Mouse (Mus musculus) T-helper 2 cell (primary cell): ENCODE data around the gene Mphosph9.

Experiments used
- in situ Hi-C: fragments of 300-600 bp; cut with MboI, MseI; formaldehyde crosslinking; loops from one replicate; pipeline ENCODE4 v1.15.1; 2025; ENCODE audit warnings: high pct_unique_total_duplicates

The Mphosph9 gene

DNA sequence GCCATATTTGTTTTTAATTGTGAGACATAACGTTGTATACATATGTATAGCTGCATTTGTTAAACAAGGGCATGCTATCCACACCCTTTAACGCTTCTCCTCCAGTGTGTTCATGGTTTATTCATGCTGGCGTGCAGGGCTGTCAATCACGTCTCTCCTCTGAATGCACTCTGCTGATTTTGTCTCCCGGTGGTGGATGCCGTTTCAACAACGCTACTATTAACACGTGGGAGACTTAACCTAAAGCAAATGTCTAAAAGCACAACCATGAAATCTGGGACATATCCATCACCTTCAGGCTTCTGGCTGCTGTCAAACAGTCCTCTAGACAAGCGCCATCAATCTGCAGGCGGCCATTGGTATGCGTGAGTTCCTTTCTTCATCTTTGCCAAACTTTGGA, 58.1 kb downstream of the Mphosph9 start:
- in situ Hi-C loops: loop anchor here (10.0 kb wide), 1 partner anchor 315 kb away; no protein-coding TSS in a partner anchor

DNA sequence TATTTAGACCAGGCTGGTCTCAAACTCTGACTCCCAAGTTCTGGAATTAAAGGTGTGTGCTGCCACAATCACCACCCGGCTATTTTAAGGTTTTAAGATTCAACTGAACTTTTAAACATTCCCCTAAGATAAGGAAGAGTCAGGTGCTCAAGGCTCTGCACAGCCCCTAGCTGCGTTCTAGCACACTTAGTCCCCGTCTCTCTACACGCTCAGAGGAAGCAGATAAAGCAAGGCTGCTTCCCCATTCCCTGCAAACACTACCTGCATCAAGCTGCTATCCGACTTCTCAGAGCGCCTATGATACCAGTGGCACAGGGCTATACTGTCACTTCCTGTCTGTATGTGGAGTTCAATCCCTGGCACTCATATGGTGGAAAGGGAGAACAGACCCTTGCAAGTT, 60.1 kb downstream of the Mphosph9 start:
- in situ Hi-C loops: no loop called here

DNA sequence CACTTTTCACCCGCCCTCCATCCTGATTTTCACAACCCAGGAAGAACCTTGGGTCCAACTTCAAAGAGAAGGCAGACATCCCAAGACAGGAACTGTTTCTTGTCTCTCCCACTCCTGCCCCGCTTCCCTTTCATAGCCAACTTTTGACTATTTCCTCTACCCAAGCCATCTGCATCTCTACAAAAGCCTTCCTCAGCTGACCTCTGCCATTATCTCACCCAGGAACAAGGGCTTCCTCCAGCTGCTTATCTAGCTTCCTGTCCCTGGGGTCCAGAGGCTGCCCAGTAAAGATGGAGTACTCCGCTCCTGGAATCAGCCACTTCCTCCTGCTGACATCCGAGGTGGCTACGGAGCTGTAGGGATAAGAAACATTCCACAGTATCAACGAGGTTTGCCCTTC, 61.0 kb downstream of the Mphosph9 start:
- in situ Hi-C loops: no loop called here

DNA sequence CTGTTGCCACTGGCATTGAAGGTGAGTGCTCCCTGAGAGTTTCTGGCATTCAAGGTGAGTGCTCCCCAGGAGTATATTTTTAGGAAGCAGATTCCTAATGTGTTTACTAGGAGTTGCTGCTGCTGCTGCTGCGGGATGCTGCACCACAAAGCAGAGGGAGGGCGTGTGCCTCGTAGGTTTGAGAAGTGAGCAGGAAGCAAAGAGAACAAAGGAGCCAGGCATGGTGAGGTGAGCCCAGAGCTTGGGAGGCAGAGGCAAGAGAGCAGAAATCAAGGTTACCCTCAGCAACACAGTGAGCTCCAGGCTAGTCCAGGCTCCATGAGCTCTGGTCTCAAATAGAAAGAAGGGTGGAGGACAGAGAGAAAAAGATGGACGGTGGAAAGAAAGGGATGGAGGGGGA, 64.5 kb downstream of the Mphosph9 start:
- in situ Hi-C loops: no loop called here

DNA sequence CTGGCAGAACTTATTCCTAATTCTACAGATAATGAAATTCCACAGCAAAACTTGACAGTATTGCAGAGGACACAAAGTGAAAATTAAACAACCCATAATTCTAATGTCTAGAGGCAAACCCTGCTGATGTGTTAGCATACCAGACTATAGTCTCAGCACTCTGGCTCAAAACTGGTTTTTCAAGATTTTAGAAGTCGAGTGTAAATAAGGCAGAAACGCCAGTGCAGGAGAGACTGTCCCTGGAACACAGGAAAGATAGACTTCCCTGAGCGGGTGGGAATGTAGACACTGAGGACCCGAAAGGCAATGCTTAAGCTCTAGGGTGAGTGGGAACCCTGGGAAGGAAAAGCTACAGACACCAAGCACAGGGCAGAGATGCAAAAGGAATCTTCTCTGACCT, 65.7 kb downstream of the Mphosph9 start:
- in situ Hi-C loops: no loop called here

DNA sequence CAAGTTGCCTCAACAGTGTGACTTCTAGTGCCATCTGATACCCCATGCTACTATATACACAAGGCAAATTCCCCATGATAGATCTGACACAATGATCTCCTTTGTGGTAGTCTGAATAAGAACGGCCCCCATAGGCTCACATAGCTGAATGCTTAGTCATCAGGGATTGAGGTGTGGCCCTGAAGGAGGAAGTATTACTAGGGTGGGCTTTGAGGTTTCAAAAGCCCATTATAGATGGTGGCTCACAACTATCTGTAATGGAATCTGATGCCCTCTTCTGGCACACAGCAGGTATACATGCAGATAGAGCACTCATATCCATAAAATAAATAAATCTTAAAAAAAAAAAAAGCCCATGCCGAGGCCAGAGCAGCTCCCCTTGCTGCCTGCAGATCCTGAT, 68.6 kb downstream of the Mphosph9 start:
- in situ Hi-C loops: no loop called here

DNA sequence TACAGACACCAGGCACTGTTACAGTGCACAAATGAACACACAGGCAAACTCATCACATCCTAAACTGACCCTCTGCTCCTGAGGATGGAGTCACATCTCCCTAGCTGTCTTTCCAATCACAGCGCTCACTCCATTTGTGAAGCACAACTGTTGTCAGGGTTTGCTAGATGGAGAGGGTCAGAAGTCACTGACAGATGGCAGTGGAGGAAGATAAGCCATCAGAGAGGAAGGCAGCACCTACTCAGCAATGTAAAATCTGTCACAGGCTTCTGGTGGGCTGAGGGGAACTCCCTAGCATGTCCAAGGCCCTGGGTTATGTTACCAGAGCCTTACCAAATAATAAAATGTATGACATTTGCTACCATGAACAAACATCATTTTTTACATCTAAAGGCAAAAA, 69.7 kb downstream of the Mphosph9 start:
- in situ Hi-C loops: no loop called here

DNA sequence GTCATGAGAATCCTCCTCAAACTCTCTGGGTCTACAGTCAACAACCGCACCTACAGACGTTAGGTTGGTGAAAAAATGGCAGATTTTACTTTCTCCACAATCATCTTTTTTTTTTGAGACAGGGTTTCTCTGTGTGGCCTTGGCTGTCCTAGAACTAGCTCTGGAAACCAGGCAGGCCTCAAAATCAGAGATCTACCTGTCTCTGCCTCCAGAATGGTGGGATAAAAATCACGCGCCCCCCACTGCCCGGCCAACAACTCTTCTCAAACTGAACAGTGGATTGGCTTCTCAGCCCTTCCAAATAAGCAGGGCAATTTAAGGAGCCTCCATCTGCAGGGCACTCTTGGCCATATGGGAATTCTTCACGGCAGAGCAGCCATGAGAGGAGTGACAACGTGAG, 72.6 kb downstream of the Mphosph9 start:
- in situ Hi-C loops: no loop called here

DNA sequence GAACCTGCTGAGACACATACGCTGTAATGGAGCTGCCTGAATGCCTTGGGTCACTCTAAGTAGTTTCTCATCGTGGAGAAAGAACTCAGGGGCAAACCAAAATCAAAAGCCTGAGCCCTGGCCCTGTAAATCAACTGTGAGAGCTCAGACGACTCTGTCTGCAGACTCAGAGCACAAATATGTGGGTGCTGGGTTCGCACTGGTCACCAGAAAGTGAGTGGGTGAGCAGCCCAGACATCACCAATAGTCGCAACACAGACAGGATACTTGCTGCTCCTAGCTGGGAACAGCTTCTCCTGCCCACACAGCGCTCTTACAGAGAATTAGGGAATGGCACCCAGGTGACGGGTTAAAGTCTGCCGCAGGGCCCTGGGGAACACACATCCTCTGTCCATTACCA, 74.2 kb downstream of the Mphosph9 start:
- in situ Hi-C loops: no loop called here

DNA sequence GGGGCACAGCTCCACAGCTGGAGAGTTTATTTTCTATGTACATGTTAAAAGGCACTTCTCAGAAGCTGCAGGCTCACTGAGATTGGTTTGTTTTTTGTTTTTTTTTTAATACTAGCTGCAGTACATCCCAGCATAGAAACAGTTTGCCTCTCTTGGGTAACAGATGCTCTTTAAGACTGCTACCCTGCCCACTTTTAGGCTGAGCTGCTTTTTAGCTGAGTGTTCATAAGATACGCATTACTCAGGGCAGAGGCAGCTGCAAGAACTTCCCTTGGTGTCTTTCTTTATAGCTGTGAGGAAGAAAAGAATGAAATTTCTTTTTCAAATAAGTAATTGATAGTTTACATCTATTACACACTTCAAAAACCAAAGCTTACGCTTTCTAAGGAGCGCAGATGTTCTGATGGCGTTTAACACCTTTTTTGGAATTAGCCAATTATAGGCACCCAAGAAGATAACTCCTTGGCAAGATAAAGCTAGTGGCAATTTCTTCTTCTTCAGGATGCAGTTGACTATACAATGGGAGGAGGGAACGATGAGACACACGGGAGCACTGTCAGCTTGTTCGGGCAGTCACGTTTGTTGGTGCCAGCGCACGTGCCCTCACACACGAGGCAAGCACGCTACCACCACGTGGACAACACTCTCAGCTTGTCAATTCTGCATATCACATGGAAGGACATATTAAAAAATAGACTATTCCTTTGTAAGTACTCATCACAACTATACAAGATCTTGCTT, 75.0 kb downstream of the Mphosph9 start:
- in situ Hi-C loops: no loop called here

DNA sequence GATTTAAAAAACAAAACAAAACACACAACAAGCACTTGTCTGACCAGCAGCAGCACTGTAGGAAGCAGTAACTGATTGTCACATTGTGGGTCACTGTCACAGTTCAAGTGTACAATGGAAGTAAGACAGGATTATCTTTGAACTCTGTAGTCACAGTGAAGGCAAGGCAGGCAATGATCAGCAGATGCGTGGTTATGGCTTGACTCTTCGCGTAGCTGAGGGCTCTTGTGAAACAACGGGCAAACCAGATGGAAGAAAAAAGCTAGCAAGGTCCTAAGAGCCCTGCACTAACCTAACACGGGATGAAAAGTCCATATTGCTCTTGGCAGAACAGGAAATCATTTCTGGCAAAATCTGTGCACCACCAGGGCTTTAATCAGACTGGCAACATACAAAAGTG, 76.7 kb downstream of the Mphosph9 start:
- in situ Hi-C loops: no loop called here

DNA sequence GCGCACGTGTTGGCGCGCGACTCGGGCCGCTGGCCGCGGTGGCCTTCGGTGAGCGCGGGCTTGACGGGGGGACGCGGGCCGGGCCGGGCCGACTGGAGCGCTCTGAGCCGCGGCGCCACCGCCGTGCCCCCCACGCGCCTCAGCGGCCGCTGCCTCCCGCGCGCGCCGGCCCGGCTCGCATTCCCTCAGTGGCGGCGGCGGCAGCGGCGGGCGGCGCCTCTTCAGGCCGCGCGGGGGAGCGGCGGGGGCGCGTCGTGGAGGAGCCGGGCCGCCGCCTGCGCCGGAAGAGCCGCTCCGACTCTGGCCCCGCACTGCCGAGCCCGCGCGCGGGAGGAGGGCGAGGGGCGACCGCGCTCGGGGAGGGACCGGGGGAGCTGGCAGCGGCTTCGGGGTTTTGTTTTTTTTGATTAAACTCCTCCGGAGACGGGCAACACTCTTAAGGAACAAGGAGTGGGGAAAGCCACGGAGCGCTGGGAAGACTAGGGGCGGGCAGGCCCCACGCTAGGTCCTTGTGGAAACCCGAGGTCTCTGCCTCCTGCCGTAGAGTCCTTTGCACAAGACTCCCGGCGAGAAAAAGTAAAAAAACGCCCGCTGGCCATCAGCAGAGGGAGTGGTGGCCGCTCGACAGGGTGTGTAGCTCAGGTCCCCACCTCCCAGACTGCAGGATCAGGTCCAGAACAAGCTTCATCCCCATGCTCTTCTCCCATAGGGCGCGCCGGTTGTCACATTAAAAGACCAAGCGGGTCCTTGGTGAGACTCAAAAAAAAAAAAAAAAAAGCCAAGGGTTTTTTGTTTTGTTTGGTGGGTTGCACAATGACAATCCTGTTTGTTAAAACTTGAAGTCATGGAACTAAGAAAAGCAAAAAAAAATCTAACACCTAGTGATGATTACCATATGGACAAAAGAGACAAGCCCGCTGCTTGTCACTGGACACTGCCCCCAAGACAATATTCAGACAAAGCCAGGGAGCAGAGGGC, 77.9 kb downstream of the Mphosph9 start, which contains the start of gene Pitpnm2:
Gene Pitpnm2 (minus strand): TSS at position 147 of the 978 bp plus-strand sequence.
- in situ Hi-C loops: no loop called here

DNA sequence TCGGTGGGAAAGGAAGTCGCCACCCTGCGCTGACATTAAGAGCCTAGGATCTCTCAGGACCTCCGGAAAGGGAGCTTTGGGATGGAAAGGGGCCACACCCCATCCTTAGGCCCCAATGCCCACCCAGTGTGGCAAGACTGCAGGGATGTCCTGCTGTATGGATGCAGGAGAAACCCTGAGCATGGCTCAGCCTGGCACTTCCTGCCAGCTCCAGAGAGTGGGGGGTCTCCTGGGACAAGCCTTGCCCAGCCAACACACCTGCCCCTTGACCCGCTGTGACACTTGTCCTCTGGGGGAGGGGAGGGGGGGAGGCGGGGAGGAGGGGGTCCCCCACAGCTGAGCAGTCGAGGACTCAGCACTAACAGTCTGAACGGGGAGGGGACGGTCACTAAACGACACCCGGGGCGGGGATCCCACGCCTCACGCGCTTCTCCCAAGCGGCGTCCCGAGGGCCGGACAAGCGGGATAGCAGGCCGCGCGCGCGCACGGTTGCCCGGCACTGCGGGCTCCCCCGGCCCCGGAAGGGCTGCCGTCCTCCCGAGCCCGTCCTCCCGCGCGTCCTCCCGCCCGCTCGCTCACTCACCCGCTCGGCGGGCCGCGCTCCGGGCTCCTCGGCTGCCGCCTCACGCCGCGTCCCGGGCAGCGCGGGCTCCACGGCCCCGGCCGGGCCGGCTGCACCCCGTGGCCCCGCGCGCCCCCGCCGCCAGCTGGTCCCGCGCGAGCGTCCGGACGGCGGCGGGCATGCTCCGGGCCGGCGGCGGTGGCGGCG, 78.7 kb downstream of the Mphosph9 start:
- in situ Hi-C loops: no loop called here

DNA sequence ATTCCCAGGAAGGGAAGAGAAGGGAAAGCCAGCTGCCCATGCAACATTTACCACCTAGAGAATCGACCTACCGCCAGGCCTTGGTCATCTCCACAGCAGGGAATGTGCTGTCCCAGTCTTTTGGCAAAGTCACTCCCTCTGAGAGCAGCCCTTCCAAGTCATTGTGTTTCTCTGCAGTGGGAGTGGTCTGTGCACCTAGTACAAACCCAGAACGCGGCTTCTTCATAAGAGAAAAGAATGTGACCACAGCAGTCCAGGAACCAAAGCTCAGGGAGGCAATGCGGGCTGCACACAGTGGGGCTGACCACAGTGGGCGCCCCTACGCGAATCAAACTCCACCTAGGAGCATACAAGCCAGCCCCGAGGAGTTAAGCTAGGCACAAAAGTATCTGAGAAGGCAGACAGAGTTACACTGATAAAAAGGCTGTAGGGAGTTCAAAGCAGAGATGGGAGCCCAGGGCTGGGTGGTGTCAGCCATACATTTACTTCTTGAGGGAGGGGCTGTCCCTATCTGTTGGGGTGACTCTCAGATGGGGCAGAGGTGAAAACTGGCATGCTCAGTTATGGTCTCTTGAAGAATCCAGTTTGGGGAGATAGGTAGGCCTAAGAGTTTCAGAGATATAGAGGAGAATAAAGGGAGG, 79.7 kb downstream of the Mphosph9 start:
- in situ Hi-C loops: no loop called here

DNA sequence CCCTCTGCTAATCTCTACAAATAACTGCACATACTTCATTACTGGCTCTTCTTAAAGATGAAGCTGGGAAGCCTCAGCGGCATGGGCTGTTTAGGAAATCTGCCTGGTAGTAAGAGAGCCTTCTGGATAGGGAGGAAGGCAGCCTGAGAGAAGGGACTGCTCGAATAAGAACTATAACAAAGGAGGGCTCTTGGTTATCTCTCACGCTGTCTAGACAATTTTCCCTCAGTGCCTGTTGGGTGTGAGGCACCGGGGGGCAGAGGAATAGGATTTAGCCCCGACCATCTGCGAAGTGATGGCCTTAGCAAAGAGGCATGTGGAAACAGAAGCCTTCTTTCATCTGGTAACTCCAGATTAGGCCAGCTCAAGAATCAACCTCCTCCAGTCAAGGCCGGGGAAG, 80.5 kb downstream of the Mphosph9 start:
- in situ Hi-C loops: no loop called here

DNA sequence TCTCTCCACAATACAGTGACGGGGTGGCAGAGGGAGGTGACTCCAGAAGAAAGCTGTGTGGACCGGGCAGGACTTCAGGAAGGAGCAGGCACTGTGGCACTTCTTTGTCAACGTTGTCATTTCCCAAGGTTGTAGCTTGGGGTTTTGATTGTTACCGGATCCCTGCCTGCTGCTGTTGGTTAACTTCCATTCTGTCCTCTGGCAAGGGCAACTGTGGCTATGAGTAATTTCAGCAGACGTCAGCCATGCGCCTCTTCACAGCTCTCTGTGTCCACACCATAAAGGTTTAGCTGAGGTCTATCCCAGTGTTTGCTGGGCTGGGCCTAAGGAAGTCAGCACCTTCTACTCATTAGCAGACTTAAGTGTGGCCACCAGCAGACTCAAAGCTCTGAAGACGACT, 82.9 kb downstream of the Mphosph9 start:
- in situ Hi-C loops: no loop called here

DNA sequence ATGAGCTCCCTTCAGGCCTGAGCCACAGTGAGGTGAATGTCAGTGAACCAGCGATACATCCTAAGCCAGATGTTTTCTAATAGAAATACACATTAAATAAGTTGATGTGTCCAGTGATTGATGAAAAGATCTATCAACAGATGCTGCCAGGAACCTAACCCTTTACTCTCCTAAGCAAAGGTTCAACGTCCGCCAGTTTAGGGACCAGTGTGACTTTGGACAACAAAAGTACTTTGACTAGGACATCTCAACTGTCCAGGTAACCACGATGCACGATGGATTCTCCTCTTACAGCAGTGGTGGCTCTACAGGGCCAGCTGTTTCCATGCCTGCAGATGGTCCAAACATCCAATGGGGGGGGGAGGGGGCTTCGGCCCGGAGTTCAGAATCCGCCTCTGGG, 83.3 kb downstream of the Mphosph9 start:
- in situ Hi-C loops: no loop called here

DNA sequence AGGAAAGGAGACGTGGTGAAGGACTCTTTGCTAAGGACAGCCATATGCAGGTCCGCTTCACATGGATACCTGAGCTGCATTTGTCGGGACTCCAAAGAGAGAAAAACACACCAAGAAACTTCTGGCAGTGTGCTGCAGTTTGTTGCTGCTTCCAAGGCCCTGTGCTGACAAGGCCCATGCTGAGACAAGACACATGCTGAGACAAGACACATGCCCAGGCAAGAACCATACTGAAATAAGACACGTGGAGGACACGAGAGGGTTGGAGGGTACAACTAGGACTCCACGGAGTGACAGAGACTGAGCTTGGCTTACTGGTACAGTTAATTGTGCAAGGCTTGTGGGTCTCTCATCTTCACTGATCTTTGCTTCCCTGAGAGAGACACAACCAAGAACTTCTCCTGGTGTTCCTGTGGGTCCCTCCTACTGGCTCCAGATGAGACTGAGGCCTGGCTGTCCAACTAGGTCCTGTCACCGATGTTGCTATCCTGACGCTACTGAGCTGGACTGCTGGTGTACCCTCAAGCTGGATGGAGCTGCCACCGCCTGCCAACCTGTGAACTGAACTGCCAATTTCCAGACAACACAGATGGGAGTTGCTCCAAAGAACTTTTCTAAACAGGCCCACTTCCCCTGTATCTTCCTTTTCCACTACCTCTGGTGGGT, 84.4 kb downstream of the Mphosph9 start:
- in situ Hi-C loops: no loop called here

DNA sequence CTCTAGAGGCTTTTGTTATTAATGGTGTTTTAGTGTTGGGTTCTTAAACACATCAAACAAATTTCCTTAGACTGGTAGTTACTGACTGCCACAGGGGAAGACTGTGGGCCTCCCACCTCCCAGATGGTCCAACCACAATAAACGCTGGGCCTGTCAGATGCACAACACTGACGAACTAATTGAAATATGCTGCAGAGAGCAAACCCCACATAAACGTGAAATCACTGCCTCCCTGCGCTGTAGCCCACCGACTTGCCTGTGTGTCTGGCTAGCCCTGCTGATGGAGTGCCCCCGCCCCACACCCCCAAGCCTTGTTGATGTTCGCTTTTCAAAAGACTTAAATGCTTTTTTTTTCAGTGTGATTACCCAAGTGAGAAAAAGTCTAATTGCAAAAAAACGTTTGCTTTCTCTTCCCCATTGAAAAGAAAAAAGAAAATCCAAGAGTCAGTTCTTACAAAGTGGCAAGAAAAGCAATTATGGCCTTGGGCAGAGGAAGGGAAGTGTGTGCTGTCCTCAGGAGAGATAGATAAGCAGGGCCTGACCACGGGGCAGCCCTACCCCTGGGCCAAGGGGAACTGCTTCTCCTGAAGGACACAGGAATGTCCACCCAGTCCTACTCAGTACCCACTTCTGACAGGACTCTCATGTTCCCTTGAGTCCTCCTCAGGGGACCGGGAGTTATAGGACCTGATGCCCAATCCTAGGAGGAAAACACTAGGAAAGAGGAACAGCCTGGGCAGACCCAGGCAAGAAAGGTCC, 85.9 kb downstream of the Mphosph9 start:
- in situ Hi-C loops: no loop called here
